Mouse (Mus musculus) spleen, embryonic (tissue): ENCODE measurements at regions not wholly inside any gene's neighbourhood (a gene's known extent, or its start where the extent isn't known, plus 50 kb on each side); places are given as distances from the start of the nearest gene placed in this dataset.
"Not testable (repeated sequence)": the region's sequence is repeated elsewhere in the genome, so short reads cannot be mapped to it uniquely, and the experiment has no call there.

Experiments used
- CTCF ChIA-PET: fragments of 350-600 bp; sonication (Branson Sonifier 250); formaldehyde crosslinking; loops from one replicate; lab custom pipeline; 2022; lab: Charles Lee

- CTCF ChIA-PET: no interaction called here
Observed at GRCm38 (mm10) chr4:75466880-75467327, 188.8 kb upstream of the Dmac1 start.

GRCm38 (mm10) chr4:75463579-75463978, 185.5 kb upstream of the Dmac1 start:
- CTCF ChIA-PET: no interaction called here

GRCm38 (mm10) chr4:75449478-75449877, 171.4 kb upstream of the Dmac1 start:
- CTCF ChIA-PET: no interaction called here

GRCm38 (mm10) chr4:75423296-75423695, 145.2 kb upstream of the Dmac1 start:
- CTCF ChIA-PET: no interaction called here

- CTCF ChIA-PET: not testable (repeated sequence)
Observed at GRCm38 (mm10) chr4:75400754-75401153, 122.6 kb upstream of the Dmac1 start.

GRCm38 (mm10) chr4:75394992-75395391, 116.9 kb upstream of the Dmac1 start:
- CTCF ChIA-PET: no interaction called here

GRCm38 (mm10) chr4:75394264-75394663, 116.2 kb upstream of the Dmac1 start:
- CTCF ChIA-PET: no interaction called here

- CTCF ChIA-PET: no interaction called here
Observed at GRCm38 (mm10) chr4:75386271-75386938, 108.3 kb upstream of the Dmac1 start.

- CTCF ChIA-PET: no interaction called here
Observed at GRCm38 (mm10) chr4:75359496-75359895, 81.4 kb upstream of the Dmac1 start.

GRCm38 (mm10) chr4:75355621-75356020, 77.5 kb upstream of the Dmac1 start:
- CTCF ChIA-PET: no interaction called here

- CTCF ChIA-PET: no interaction called here
Observed at GRCm38 (mm10) chr4:75334496-75334895, 56.4 kb upstream of the Dmac1 start.

GRCm38 (mm10) chr4:75332791-75333190, 54.7 kb upstream of the Dmac1 start:
- CTCF ChIA-PET: interaction anchor here (0.7 kb wide), 1 partner anchor 67 kb away, joined by 4 read pairs; no protein-coding TSS in a partner anchor

GRCm38 (mm10) chr4:75329511-75330171, 51.5 kb upstream of the Dmac1 start:
- CTCF ChIA-PET: no interaction called here
